Mouse (Mus musculus) kidney, adult 2 months (tissue): ENCODE measurements at regions not wholly inside any gene's neighbourhood (a gene's known extent, or its start where the extent isn't known, plus 50 kb on each side); places are given as distances from the start of the nearest gene placed in this dataset.

ENCODE experiments used
- DNase-seq: peaks from one replicate; pipeline ENCODE4 v3.0.0; 2021
- H3K27ac ChIP-seq: fragments of 200-500 bp; 2 replicates; pipeline ENCODE4 v1.5.1; 2012; ENCODE audit warnings: low read depth, low read length, control low read depth, inconsistent platforms; ENCODE audit not compliant: insufficient read depth
- H3K27me3 ChIP-seq: fragments of 200-500 bp; replicated peaks from 2 replicates; pipeline ENCODE4 v1.6.1; 2012; ENCODE audit warnings: mild to moderate bottlenecking, moderate library complexity, low read length, inconsistent platforms; ENCODE audit not compliant: control insufficient read depth, insufficient read depth
- H3K36me3 ChIP-seq: fragments of 200-500 bp; 2 replicates; pipeline ENCODE4 v1.6.1; 2012; ENCODE audit warnings: mild to moderate bottlenecking, moderate library complexity, low read length, inconsistent platforms; ENCODE audit not compliant: control insufficient read depth, insufficient read depth
- H3K4me1 ChIP-seq: fragments of 200-500 bp; 2 replicates; pipeline ENCODE4 v1.6.1; 2011; ENCODE audit warnings: low read length; ENCODE audit not compliant: control insufficient read depth, insufficient read depth
- H3K4me3 ChIP-seq: fragments of 200-500 bp; 2 replicates; pipeline ENCODE4 v1.5.1; 2011; ENCODE audit warnings: mild to moderate bottlenecking, low read depth, low read length, control low read depth; ENCODE audit not compliant: insufficient read depth
- CTCF ChIP-seq: fragments of 200-500 bp; conservative IDR thresholded peaks from 2 replicates; pipeline ENCODE4 v1.5.1; 2011; ENCODE audit warnings: low read depth, mild to moderate bottlenecking, control low read depth, low read length, moderate library complexity, mixed read lengths; ENCODE audit not compliant: insufficient read depth, insufficient read length
- POLR2A ChIP-seq: fragments of 200-500 bp; IDR thresholded peaks from one replicate; pipeline ENCODE4 v1.6.1; 2011; ENCODE audit warnings: low read depth, low read length, control low read depth
- WGBS: fragments of 180-500 bp; shearing (Covaris S2); methylation state at CpG from one replicate; pipeline ENCODE4 v1.1.7; 2018; 5-methylcytosine and 5-hydroxymethylcytosine counted together

- H3K4me1 ChIP-seq = no peaks in the 10 kb centered on the region
- H3K36me3 ChIP-seq = no peaks in the 10 kb centered on the region
- no peak overlapping the region for H3K4me3 ChIP-seq
- 10% methylated on average over 13 of the region's 13 CpGs for WGBS
- H3K27ac ChIP-seq = no peak overlapping the region
- H3K27me3 ChIP-seq = no peaks in the 10 kb centered on the region
- peak; percentile 83 for DNase-seq
- TF ChIP-seq POLR2A (no peak), CTCF (peak; percentile 78)
These were observed 96.7 kb downstream of the 1500009L16Rik start for GRCm38 (mm10) chr10:83819266-83819949.

DNA sequence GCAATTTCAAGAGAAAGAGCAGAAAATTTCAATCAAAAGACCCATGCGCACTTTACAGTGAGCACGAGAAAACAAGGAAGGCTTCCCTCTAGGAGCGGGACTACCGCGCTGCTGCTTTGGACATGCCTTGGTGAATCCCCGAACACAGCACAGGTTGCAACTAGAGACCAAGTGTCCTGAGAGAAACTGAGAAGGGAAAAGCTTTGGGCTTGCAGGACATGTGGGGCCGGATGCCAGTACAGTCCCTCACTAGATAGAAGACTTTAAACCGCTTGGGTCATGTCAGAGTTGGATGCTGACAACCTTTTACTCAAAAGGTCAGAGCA lies 97.2 kb downstream of the 1500009L16Rik start:
- Histone ChIP-seq H3K27ac (no peak overlapping the region), H3K4me3 (no peak overlapping the region), H3K27me3 (no peaks in the 10 kb centered on the region), H3K36me3 (no peaks in the 10 kb centered on the region), H3K4me1 (no peaks in the 10 kb centered on the region)
- no peak for DNase-seq
- WGBS = 80% methylated on average over 8 of the region's 8 CpGs
- TF ChIP-seq POLR2A (no peak), CTCF (no peak)

- DNase-seq = no peak
These were observed 98.4 kb downstream of the 1500009L16Rik start for GRCm38 (mm10) chr10:83821089-83821488.

GRCm38 (mm10) chr10:83826105-83826504 lies 103.4 kb downstream of the 1500009L16Rik start:
- 51% methylated on average over 5 of the region's 5 CpGs for WGBS
- H3K27ac ChIP-seq = no peak overlapping the region
- H3K4me1 ChIP-seq = no peaks in the 10 kb centered on the region
- no peak for DNase-seq
- TF ChIP-seq POLR2A (no peak), CTCF (no peak)
- H3K27me3 ChIP-seq = no peaks in the 10 kb centered on the region
- H3K4me3 ChIP-seq = no peak overlapping the region
- H3K36me3 ChIP-seq = no peaks in the 10 kb centered on the region

More at GRCm38 (mm10) chr10:83821089-83821488, 98.4 kb downstream of the 1500009L16Rik start:
- H3K4me1 ChIP-seq = no peaks in the 10 kb centered on the region
- WGBS = 82% methylated on average over 10 of the region's 10 CpGs
- no peak overlapping the region for H3K4me3 ChIP-seq
- no peaks in the 10 kb centered on the region for H3K36me3 ChIP-seq
- H3K27me3 ChIP-seq = no peaks in the 10 kb centered on the region
- TF ChIP-seq POLR2A = no peak
- TF ChIP-seq CTCF = no peak
- no peak overlapping the region for H3K27ac ChIP-seq

DNA sequence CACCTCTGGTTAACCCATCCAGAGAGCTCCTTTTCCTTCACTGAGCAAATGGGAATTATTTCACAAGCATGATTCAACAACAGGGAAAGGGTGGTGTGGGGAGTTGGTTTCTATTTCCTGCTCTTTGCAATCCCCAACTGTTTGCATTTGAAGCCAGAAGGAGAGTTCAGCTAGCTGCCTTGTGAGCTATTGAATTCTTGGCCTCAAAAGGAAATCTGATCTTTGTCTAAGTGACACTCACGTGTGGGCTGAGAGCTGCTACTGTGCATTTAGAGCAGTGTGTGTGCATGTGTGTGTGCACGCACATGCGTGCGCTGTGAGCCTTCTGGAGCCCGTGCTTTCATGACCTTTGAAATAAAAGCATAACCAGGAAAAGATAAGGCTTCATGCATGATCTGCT lies 113.7 kb downstream of the 1500009L16Rik start:
- peak; percentile 26 for DNase-seq
- 50% methylated on average over 5 of the region's 5 CpGs for WGBS
- Histone ChIP-seq H3K4me3 (no peak overlapping the region), H3K27ac (no peak overlapping the region), H3K4me1 (no peaks in the 10 kb centered on the region), H3K27me3 (no peaks in the 10 kb centered on the region), H3K36me3 (no peaks in the 10 kb centered on the region)
- TF ChIP-seq CTCF (no peak), POLR2A (no peak)

DNA sequence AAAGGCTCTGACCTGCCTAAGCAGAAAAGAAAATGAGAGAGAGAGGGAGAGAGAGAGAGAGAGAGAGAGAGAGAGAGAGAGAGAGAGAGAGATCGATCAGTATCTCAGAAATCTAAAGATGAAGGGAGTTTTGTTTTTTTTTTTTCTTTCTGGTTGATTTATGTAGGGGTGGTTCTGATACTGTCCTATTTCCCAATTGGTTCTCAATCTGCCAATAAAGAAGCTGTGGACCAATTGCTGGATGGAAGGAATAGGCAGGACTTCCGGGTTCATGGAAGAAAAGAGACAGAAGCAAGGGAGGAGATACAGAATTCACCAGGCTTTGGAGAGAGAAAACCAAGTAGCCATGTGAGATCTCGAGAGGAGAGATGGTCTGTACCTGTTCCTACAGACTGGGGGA lies 117.6 kb downstream of the 1500009L16Rik start:
- TF ChIP-seq POLR2A (no peak), CTCF (no peak)
- Histone ChIP-seq H3K27ac (no peak overlapping the region), H3K4me3 (no peak overlapping the region), H3K27me3 (no peaks in the 10 kb centered on the region), H3K4me1 (no peaks in the 10 kb centered on the region), H3K36me3 (no peaks in the 10 kb centered on the region)
- WGBS = 75% methylated on average over 3 of the region's 3 CpGs
- no peak for DNase-seq

GRCm38 (mm10) chr10:83850881-83851280 lies 128.2 kb downstream of the 1500009L16Rik start:
- DNase-seq = no peak
- no peaks in the 10 kb centered on the region for H3K27me3 ChIP-seq
- H3K4me1 ChIP-seq = no peaks in the 10 kb centered on the region
- no peak overlapping the region for H3K4me3 ChIP-seq
- TF ChIP-seq CTCF (no peak), POLR2A (no peak)
- no peak overlapping the region for H3K27ac ChIP-seq
- no peaks in the 10 kb centered on the region for H3K36me3 ChIP-seq
- WGBS = 53% methylated on average over 4 of the region's 4 CpGs
